Mouse (Mus musculus): ENCODE measurements at regions not wholly inside any gene's neighbourhood (a gene's known extent, or its start where the extent isn't known, plus 50 kb on each side); places are given as distances from the start of the nearest gene placed in this dataset.

DNA sequence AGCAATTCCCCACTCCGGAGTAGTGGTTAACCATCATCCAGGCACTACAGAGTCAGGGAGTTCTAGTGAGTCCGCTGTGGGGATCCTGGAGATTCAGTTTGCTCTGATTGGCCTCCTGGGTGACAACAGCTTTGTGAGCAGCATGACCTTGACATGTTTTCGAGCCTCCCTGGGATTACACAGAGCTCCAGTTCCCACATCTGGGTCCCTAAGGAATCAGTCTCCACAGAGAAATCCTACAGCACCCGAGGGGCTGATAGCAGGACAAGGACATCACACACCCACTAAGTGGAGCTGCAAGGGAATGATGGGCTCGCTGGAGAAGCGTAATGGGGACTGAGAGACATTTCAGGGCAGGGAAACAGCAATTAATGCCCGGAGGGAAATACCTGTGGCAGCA, 351.5 kb upstream of the Mgmt start:
- Histone ChIP-seq H3K4me1 (replicated peaks; ENCODE audit: control insufficient read depth, insufficient read depth, low read length) (peaks cover 2% of the 10 kb centered on the region; the same call in 1 of the 2 replicates), H3K4me2 (ENCODE audit: low read length) (no peak overlapping the region), H3K9me3 (ENCODE audit: control insufficient read depth, low read length) (no peaks in the 10 kb centered on the region), H3K4me3 (replicated peaks; ENCODE audit: low read length) (no peak overlapping the region), H3K9ac (replicated peaks; ENCODE audit: low read depth, low read length) (no peak overlapping the region), H3K27me3 (replicated peaks; ENCODE audit: control insufficient read depth, insufficient read depth, low read length) (0 out of 2 replicates have a peak, but pooled peaks cover 2% of the 10 kb centered on the region), H3K27ac (ENCODE audit: low read length) (no peak overlapping the region), H3K36me3 (ENCODE audit: control insufficient read depth, insufficient read depth) (no peaks in the 10 kb centered on the region)
- 67% methylated on average over 7 of the region's 7 CpGs for WGBS
- ATAC-seq = no peak

- whole genome bisulfite sequencing = 47% methylated on average over 3 of the region's 3 CpGs
- Histone ChIP-seq H3K27ac (ENCODE audit: low read length) (no peak overlapping the region), H3K4me2 (ENCODE audit: low read length) (no peak overlapping the region), H3K4me1 (replicated peaks; ENCODE audit: control insufficient read depth, insufficient read depth, low read length) (peaks cover 2% of the 10 kb centered on the region; the same call in 1 of the 2 replicates), H3K36me3 (ENCODE audit: control insufficient read depth, insufficient read depth) (no peaks in the 10 kb centered on the region), H3K4me3 (replicated peaks; ENCODE audit: low read length) (no peak overlapping the region), H3K9ac (replicated peaks; ENCODE audit: low read depth, low read length) (no peak overlapping the region), H3K9me3 (ENCODE audit: control insufficient read depth, low read length) (no peaks in the 10 kb centered on the region), H3K27me3 (replicated peaks; ENCODE audit: control insufficient read depth, insufficient read depth, low read length) (peaks cover 2% of the 10 kb centered on the region; the same call in 1 of the 2 replicates)
- no peak for ATAC-seq
Measured at GRCm38 (mm10) chr7:136547837-136548236, 346.6 kb upstream of the Mgmt start.

- WGBS = 54% methylated on average over 4 of the region's 4 CpGs
Measured at GRCm38 (mm10) chr7:136556436-136556835, 338.0 kb upstream of the Mgmt start.

DNA sequence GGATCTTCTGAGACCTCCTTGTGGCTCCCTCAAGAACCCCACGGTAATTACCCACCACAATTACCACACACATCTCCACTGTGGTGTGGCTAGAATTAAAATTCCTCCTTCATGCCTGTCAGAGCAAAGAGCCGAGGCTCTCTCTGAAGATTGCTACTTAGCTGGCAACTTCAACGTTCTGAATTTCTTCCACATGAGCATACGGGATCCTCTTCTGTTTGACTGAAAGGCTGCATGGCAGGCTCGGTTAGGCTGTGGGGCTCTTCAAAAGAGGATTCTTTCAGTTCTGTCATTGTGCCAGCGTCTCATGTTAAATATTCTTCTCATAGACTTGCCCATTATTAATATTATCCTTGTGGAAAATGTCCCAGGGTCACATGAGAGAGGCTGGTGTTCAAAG, 334.9 kb upstream of the Mgmt start:
- no peak for ATAC-seq
- Histone ChIP-seq H3K36me3 (ENCODE audit: control insufficient read depth, insufficient read depth) (no peaks in the 10 kb centered on the region), H3K4me2 (ENCODE audit: low read length) (no peak overlapping the region), H3K9ac (replicated peaks; ENCODE audit: low read depth, low read length) (no peak overlapping the region), H3K9me3 (ENCODE audit: control insufficient read depth, low read length) (no peaks in the 10 kb centered on the region), H3K27ac (ENCODE audit: low read length) (no peak overlapping the region), H3K27me3 (replicated peaks; ENCODE audit: control insufficient read depth, insufficient read depth, low read length) (no peaks in the 10 kb centered on the region), H3K4me1 (replicated peaks; ENCODE audit: control insufficient read depth, insufficient read depth, low read length) (no peaks in the 10 kb centered on the region), H3K4me3 (replicated peaks; ENCODE audit: low read length) (no peak overlapping the region)
- 67% methylated on average over 6 of the region's 6 CpGs for WGBS

More at GRCm38 (mm10) chr7:136556436-136556835, 338.0 kb upstream of the Mgmt start:
- Histone ChIP-seq H3K4me1 (replicated peaks; ENCODE audit: control insufficient read depth, insufficient read depth, low read length) (no peaks in the 10 kb centered on the region), H3K9me3 (ENCODE audit: control insufficient read depth, low read length) (no peaks in the 10 kb centered on the region), H3K27ac (ENCODE audit: low read length) (no peak overlapping the region), H3K4me3 (replicated peaks; ENCODE audit: low read length) (no peak overlapping the region), H3K36me3 (ENCODE audit: control insufficient read depth, insufficient read depth) (no peaks in the 10 kb centered on the region), H3K27me3 (replicated peaks; ENCODE audit: control insufficient read depth, insufficient read depth, low read length) (no peaks in the 10 kb centered on the region), H3K9ac (replicated peaks; ENCODE audit: low read depth, low read length) (no peak overlapping the region), H3K4me2 (ENCODE audit: low read length) (no peak overlapping the region)
- no peak for ATAC-seq

GRCm38 (mm10) chr7:136570911-136571310, 323.5 kb upstream of the Mgmt start:
- WGBS = 31% methylated on average over 7 of the region's 7 CpGs
- no peak overlapping the region for H3K4me2 ChIP-seq (ENCODE audit: low read length)
- no peak overlapping the region for H3K9ac ChIP-seq (replicated peaks; ENCODE audit: low read depth, low read length)
- no peaks in the 10 kb centered on the region for H3K36me3 ChIP-seq (ENCODE audit: control insufficient read depth, insufficient read depth)
- H3K27ac ChIP-seq (ENCODE audit: low read length) = no peak overlapping the region
- no peak overlapping the region for H3K4me3 ChIP-seq (replicated peaks; ENCODE audit: low read length)
- no peaks in the 10 kb centered on the region; the same call in 1 of the 2 replicates for H3K27me3 ChIP-seq (replicated peaks; ENCODE audit: control insufficient read depth, insufficient read depth, low read length)
- ATAC-seq = no peak
- no peaks in the 10 kb centered on the region for H3K4me1 ChIP-seq (replicated peaks; ENCODE audit: control insufficient read depth, insufficient read depth, low read length)
- no peaks in the 10 kb centered on the region for H3K9me3 ChIP-seq (ENCODE audit: control insufficient read depth, low read length)

GRCm38 (mm10) chr7:136581896-136582295, 312.5 kb upstream of the Mgmt start:
- Histone ChIP-seq H3K27me3 (replicated peaks; ENCODE audit: control insufficient read depth, insufficient read depth, low read length) (peaks cover 17% of the 10 kb centered on the region), H3K27ac (ENCODE audit: low read length) (no peak overlapping the region), H3K4me3 (replicated peaks; ENCODE audit: low read length) (no peak overlapping the region), H3K9me3 (ENCODE audit: control insufficient read depth, low read length) (no peaks in the 10 kb centered on the region), H3K9ac (replicated peaks; ENCODE audit: low read depth, low read length) (no peak overlapping the region), H3K36me3 (ENCODE audit: control insufficient read depth, insufficient read depth) (no peaks in the 10 kb centered on the region), H3K4me1 (replicated peaks; ENCODE audit: control insufficient read depth, insufficient read depth, low read length) (no peaks in the 10 kb centered on the region), H3K4me2 (ENCODE audit: low read length) (no peak overlapping the region)
- 51% methylated on average over 12 of the region's 12 CpGs for WGBS
- ATAC-seq = no peak

GRCm38 (mm10) chr7:136584361-136584760, 310.1 kb upstream of the Mgmt start:
- H3K9ac ChIP-seq (replicated peaks; ENCODE audit: low read depth, low read length) = no peak overlapping the region
- no peak overlapping the region for H3K27ac ChIP-seq (ENCODE audit: low read length)
- no peak overlapping the region for H3K4me2 ChIP-seq (ENCODE audit: low read length)
- H3K4me3 ChIP-seq (replicated peaks; ENCODE audit: low read length) = no peak overlapping the region
- no peak for ATAC-seq
- no peaks in the 10 kb centered on the region for H3K4me1 ChIP-seq (replicated peaks; ENCODE audit: control insufficient read depth, insufficient read depth, low read length)
- no peaks in the 10 kb centered on the region for H3K9me3 ChIP-seq (ENCODE audit: control insufficient read depth, low read length)
- WGBS = 70% methylated on average over 17 of the region's 17 CpGs
- no peaks in the 10 kb centered on the region for H3K36me3 ChIP-seq (ENCODE audit: control insufficient read depth, insufficient read depth)
- peaks cover 17% of the 10 kb centered on the region for H3K27me3 ChIP-seq (replicated peaks; ENCODE audit: control insufficient read depth, insufficient read depth, low read length)

DNA sequence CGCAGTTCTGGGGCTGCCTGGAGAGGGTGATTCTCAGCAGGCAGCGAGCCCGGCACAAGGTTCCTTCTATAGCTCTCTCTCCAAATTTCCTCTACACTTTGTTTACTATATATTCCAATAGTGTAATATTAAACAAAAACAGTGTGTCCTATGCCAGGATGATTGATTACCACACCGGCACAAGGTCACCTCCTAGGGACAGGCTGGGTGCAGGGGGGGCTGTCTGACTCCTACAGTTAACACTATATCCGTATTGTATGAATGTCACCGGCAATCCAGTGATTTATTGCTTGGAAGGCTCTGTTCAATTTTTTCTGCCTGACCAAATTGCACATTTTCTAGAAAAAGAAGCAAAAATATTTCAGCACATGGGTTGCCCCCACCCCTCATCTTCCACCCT, 305.9 kb upstream of the Mgmt start:
- H3K4me3 ChIP-seq (replicated peaks; ENCODE audit: low read length) = no peak overlapping the region
- no peak overlapping the region for H3K9ac ChIP-seq (replicated peaks; ENCODE audit: low read depth, low read length)
- WGBS = 89% methylated on average over 6 of the region's 6 CpGs
- no peaks in the 10 kb centered on the region for H3K36me3 ChIP-seq (ENCODE audit: control insufficient read depth, insufficient read depth)
- H3K27ac ChIP-seq (ENCODE audit: low read length) = no peak overlapping the region
- H3K4me2 ChIP-seq (ENCODE audit: low read length) = no peak overlapping the region
- no peak for ATAC-seq
- H3K4me1 ChIP-seq (replicated peaks; ENCODE audit: control insufficient read depth, insufficient read depth, low read length) = no peaks in the 10 kb centered on the region
- no peaks in the 10 kb centered on the region for H3K9me3 ChIP-seq (ENCODE audit: control insufficient read depth, low read length)
- H3K27me3 ChIP-seq (replicated peaks; ENCODE audit: control insufficient read depth, insufficient read depth, low read length) = peaks cover 10% of the 10 kb centered on the region

DNA sequence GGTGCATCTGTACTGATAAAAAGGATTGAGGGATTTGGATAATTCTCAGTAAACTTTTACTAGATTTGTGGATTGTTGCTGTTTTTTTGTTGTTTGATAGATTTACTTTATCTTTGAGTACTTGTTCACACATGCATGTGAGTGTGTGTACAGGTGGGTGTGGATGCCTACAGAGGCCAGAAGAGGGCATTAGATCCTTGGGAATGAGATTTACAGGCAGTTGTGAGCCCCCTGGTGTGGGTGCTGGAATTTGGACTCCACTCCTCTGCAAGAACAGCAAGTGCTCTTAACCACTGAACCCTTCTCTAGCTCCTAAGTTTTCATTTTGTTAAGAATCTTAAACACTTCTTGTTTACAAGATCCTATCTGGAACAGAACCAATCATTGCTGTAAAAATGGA, 303.5 kb upstream of the Mgmt start:
- no peak for ATAC-seq
- Histone ChIP-seq H3K27ac (ENCODE audit: low read length) (no peak overlapping the region), H3K36me3 (ENCODE audit: control insufficient read depth, insufficient read depth) (no peaks in the 10 kb centered on the region), H3K27me3 (replicated peaks; ENCODE audit: control insufficient read depth, insufficient read depth, low read length) (peaks cover 2% of the 10 kb centered on the region; the same call in 1 of the 2 replicates), H3K9ac (replicated peaks; ENCODE audit: low read depth, low read length) (no peak overlapping the region), H3K4me2 (ENCODE audit: low read length) (no peak overlapping the region), H3K4me1 (replicated peaks; ENCODE audit: control insufficient read depth, insufficient read depth, low read length) (no peaks in the 10 kb centered on the region; the same call in 1 of the 2 replicates), H3K4me3 (replicated peaks; ENCODE audit: low read length) (no peak overlapping the region), H3K9me3 (ENCODE audit: control insufficient read depth, low read length) (no peaks in the 10 kb centered on the region)
